Mouse (Mus musculus) ovary, adult 10 weeks (tissue): ENCODE measurements around the gene Morn4. TPM values are rescaled to one million over a fixed set of nuclear protein-coding genes. Genes with fewer than 3 reads are reported as not detected.

Source experiments
- polyA plus RNA-seq: library from polyadenylated mRNA; stranded (reverse); fragments of 350-450 nt; fragmentation: Illumina TruSeq; extraction: RNeasy Lipid Tissue Mini Kit (QIAGEN cat#74804); gene quantifications from one replicate; pipeline ENCODE4 v1.2.3, GENCODE M21; 2014

Gene Morn4
- 1.2 TPM for polyA plus RNA-seq

DNA sequence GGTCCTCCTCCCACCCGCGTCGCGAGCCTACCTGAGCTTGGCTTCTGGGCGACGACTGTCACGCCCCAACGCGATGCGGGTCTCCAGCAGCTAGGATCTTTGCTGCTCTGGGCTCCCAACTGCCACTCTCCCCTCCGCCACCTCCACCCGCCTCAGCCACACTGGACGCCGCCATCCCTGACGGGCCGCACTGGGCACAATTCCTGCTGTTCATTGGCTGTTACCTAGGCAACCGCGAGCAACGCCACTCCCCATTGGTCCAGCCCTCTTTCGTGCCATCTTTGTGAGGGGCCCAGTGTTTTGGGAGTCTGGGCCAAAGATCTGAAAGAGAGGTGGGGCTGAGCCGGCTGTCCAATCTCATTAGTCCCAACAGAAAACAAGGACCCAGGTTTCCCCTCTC, at the start of gene Morn4:
Gene Morn4 (minus strand): TSS at position 192 of the 400 bp plus-strand sequence.

DNA sequence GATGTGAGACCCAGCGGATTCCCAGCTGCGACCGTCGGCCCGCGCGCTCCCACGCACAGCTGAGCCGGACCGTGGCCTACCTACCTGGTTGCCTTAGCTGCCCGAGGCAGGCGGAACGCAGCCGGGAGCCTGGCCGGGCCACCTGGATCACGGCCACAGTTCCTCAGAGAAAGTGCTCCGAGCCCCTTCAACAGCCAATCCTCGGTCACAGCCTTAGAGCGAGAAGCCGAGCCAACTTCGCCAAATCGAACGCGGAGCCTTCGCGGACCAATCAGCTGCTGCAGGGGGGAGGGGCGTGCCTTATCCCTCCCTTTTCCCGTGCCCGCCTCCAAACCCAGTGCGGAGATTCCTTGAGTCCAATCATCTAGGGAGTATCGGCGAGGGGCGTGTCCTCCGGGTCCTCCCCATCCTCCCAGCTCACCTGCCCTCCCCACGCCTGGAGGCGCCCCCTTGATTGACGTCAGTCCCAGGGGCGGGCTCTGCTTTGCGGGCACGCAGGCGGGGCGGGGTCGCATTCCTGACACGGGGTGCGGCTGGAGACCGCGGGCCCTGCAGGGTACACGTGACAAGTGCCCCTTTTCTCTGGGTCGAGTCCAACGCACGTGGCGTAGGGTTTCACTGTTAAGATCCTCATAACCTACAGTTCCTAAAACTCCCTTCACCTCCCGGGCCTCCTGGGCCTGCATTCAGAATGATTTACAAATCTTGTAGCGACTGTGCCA, 42.8 kb upstream of the Morn4 start, which contains the start of gene Avpi1:
Gene Avpi1 (minus strand): TSS at position 273 of the 722 bp plus-strand sequence.

DNA sequence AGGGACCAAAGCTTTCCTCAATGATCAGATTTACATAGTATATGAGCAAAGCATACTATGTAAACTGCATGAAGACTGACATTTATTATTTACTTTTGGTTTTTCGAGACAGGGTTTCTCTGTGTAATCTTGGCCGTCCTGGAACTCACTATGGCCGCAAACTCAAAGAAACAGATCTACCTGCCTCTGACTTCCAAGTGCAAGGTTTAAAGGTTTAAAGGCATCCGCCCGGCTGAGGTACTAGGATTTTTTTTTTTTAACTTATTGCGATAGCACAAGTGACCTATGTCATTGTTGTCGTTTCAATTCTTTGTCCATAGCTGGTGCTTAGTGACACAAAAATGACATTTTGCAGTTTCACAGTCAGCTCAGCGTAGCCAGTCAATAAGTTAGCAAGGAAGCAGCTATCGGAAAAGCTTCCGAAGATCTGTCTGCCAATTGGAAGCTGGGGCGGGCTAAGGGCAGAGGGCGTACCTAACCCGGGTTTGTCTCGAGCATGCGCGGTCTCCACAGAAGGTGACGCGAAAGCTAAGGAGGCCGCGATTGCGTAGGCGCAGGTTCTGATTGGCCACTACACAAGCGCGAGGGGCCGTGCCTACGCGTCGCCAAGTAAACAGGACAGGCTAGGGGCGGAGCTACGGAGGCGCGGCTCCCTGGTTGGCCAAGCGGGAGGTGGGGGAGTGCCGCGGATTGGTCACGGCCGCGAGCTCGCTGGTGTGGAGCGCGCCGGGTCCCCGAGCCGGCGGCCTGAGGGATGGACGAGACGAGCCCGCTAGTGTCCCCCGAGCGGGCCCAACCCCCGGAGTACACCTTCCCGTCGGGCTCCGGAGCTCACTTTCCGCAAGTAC, 3.8 kb upstream of the Morn4 start, which contains the start of gene Pi4k2a:
Gene Pi4k2a (plus strand): TSS at position 723 of the 848 bp plus-strand sequence.

DNA sequence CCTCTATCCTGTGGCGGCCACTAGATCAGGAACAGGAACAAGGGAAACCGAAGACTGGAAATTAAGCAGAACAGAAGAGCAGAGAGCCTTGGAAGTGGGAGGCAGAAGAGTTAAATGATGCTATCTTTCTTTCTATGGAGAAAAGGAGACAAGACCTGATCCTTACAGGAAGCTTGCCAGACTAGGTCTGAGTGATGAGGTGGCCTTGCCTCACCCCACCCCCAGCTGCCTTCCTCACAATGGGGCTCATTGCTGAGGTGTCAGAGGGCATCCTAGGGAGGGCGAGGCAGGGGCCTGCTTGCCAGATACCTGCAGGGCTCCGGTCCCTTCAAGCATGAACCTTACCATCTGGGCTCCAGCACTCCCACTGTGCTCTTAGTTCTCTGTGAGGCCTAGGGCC, 34.2 kb downstream of the Morn4 start, which contains the start of gene 4933411K16Rik:
Gene 4933411K16Rik (plus strand): TSS at position 301 of the 400 bp plus-strand sequence.

DNA sequence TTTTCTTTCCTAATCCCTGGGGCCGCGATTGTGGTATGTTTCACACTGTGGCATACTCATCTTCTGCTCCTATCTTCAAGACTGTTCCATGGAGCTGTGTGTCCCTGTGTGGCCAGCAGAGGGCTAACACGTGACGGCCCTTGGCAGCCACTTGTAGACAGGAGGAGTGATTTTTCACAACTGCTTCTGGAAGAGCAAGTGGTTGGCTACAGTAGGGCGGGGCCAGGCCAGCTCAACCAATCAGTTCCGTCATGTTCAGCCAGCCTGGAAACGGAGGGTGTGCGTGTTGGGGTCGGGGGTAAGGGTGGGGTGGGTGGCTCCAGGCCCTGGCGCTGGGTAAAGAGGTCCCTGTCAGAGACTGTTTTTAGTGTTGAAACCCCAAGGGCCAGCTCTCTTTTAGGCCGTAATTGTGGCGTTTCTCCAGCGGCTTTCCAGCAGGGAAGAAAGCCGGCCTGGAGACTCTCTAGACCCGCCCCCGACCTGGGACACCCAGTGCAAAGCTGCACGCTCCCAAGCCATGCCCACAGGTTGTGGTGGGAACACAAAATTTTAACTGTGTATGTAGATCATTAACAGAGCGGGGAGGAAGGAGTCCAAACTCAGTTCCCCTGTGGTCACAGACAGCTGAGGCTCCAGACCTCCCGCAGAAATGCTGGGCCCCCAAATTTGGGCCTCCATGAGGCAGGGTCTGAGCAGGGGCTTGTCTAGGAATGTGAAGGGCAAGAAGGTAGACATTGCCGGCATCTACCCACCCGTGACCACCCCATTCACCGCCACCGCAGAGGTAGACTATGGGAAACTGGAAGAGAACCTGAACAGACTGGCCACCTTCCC, 40.7 kb downstream of the Morn4 start, which contains the start of gene Hoga1:
Gene Hoga1 (plus strand): TSS at position 342 of the 834 bp plus-strand sequence.

DNA sequence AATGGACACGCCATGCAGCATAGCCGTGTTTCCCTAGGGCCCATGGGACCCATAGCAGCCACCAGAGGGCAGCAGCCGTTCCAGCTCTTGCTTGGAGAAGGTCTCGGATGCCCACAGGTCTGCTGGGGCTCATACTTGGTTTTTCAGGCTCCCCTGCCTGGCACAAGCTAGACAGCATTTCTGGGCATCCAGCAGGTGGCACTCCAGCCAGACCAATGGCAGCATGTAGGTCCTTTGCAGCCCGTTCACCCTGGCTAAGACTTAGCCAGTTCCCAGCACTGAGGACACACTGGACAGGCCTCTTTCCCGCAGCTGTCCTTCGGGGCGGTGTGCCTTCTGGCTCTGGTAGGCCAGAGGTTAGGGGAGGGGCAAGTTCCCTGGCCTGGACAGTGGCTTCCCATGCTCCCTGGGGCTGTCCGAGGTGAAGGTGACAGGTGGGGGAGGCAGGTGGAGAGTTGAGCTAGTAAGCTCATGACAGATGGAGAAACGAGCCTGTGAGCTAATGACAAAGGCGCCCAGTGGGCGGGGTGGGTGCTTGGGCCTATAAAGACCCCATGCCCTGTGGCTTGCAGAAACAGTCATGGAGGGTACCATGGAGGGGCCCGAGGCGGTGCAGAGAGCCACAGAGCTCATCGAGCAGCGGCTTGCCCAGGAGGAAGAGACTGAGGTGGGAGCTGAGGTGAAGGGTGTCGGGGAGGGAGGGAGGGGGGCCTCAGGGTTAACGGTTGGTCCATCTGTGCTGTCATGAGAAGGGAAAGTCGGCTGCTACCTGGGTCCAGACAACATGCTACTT, 50.5 kb downstream of the Morn4 start, which contains the start of gene Ankrd2:
Gene Ankrd2 (plus strand): TSS at position 545 of the 793 bp plus-strand sequence.

Other genes with a start within 250 kb of the Morn4 start
- gene Frat2, start 238.2 kb downstream of the Morn4 start, polyA plus RNA-seq: 3.8 TPM
- 0.68 TPM for gene Rrp12, start 190.2 kb downstream of the Morn4 start, polyA plus RNA-seq
- 285 TPM for gene Pgam1, start 174.4 kb downstream of the Morn4 start, polyA plus RNA-seq
- gene Exosc1, start 152.9 kb downstream of the Morn4 start, polyA plus RNA-seq: 35.4 TPM
- gene Zdhhc16, start 152.9 kb downstream of the Morn4 start, polyA plus RNA-seq: 24.1 TPM
- gene Mms19, start 105.2 kb downstream of the Morn4 start, polyA plus RNA-seq: 6.7 TPM
- not detected for gene Ubtd1, start 104.6 kb downstream of the Morn4 start, polyA plus RNA-seq
- gene Ankrd2, start 50.4 kb downstream of the Morn4 start, polyA plus RNA-seq: not detected
- 0.37 TPM for gene Hoga1, start 40.7 kb downstream of the Morn4 start, polyA plus RNA-seq
- gene 4933411K16Rik, start 34.1 kb downstream of the Morn4 start, polyA plus RNA-seq: not detected
- gene Pi4k2a, start 4.1 kb upstream of the Morn4 start, polyA plus RNA-seq: 6.4 TPM
- 1.1 TPM for gene Avpi1, start 42.7 kb upstream of the Morn4 start, polyA plus RNA-seq
- 14.8 TPM for gene Marveld1, start 61.0 kb upstream of the Morn4 start, polyA plus RNA-seq
- gene Zfyve27, start 77.6 kb upstream of the Morn4 start, polyA plus RNA-seq: 5.0 TPM
- gene Sfrp5, start 115.9 kb upstream of the Morn4 start, polyA plus RNA-seq: not detected
- not detected for gene Golga7b, start 161.2 kb upstream of the Morn4 start, polyA plus RNA-seq